Mouse (Mus musculus) spleen, postnatal 36 days (tissue): ENCODE data around the gene Ift74.

Source experiments
- DNase-seq, 2 experiments: peaks; one replicate each; pipeline ENCODE4 v3.0.0; 2022; ENCODE audit warnings: low spot score in 2 of 2, mixed read lengths in 1 of 2

Ift74 gene

GRCm38 (mm10) chr4:94692175-94692574 lies 77.9 kb downstream of the Ift74 start:
- no peak for DNase-seq

- DNase-seq, result no peak
Observed at GRCm38 (mm10) chr4:94696368-94696767, 82.1 kb downstream of the Ift74 start.

GRCm38 (mm10) chr4:94711002-94711401 lies 96.7 kb downstream of the Ift74 start:
- no peak for DNase-seq

GRCm38 (mm10) chr4:94711426-94711825 lies 97.1 kb downstream of the Ift74 start:
- DNase-seq, result no peak

GRCm38 (mm10) chr4:94713741-94714140 lies 99.5 kb downstream of the Ift74 start:
- no peak for DNase-seq

- no peak for DNase-seq
Observed at GRCm38 (mm10) chr4:94715166-94715565, 100.9 kb downstream of the Ift74 start.

- DNase-seq, result no peak
Observed at GRCm38 (mm10) chr4:94725799-94726198, 111.5 kb downstream of the Ift74 start.

- no peak for DNase-seq
Observed at GRCm38 (mm10) chr4:94732721-94733120, 118.4 kb downstream of the Ift74 start.

GRCm38 (mm10) chr4:94737326-94738295 lies 123.3 kb downstream of the Ift74 start:
- DNase-seq, result no peak

- DNase-seq, result no peak
Observed at GRCm38 (mm10) chr4:94738838-94739731, 124.8 kb downstream of the Ift74 start, which contains the start of gene Tek. Gene Tek, plus strand, starts transcription at chr4:94739289.

GRCm38 (mm10) chr4:94741824-94742223 lies 127.5 kb downstream of the Ift74 start:
- DNase-seq, result no peak
